ENCODE assay signal across 9 mouse cellular contexts in the genomic region with DNA sequence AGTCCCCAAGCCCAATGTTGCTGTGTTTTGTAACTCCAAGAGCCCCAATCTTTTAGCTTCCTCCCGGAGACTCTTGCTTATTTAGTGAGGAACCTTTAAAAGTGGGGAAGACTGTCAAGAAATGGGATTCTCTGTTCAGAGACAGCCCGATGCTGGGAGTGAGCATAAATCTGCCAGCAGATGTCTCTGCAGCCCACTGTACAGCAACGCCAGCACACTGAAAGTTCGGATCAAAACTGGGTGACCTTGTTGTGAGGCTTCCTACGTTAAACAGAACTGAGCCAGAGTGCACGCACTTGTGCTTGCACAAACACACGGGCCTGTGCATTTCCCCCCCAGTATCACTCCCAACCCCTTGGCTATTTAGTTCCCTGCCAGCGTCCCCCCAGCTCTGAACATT. TPM values are rescaled to one million over a fixed set of nuclear protein-coding genes. Genes with fewer than 3 reads are reported as not detected.
DNase-seq lines count a peak whose midpoint lies in the region; ATAC-seq lines count a peak whose summit lies in the region.
"Had no signal": no experiment of that assay in that cellular context is flagged by ENCODE, and none has a peak within 500 bp of the region (broad histone marks: within the 10 kb centered on the region; RNA-seq: fewer than 3 reads in every experiment).

No protein-coding gene starts in this region.

- peak; percentile 53 to 66 for DNase-seq in heart, adult 18-20 months
- DNase-seq in heart, adult 9 months (ENCODE audit: low spot score in 2 of 2) = no peak
- peak; percentile 82 for DNase-seq in midbrain, embryonic 14.5 days
- no peak for DNase-seq in midbrain, embryonic 10.5 days (ENCODE audit: low spot score)
- DNase-seq in cerebellum, postnatal 36 days = peak; percentile 30 to 44
- peak; percentile 56 to 72 for DNase-seq in kidney, postnatal 4 days
- DNase-seq in adipocyte (ENCODE audit: low spot score) = no peak

- H3K27ac ChIP-seq in midbrain, embryonic 14.5 days (replicated peaks; ENCODE audit: low read depth, low read length) = no peak overlapping the region
- no peak overlapping the region for H3K27ac ChIP-seq in midbrain, embryonic 10.5 days (replicated peaks)
- H3K27ac ChIP-seq in forebrain, embryonic 12.5 days = no peak overlapping the region
- H3K27ac ChIP-seq: heart, embryonic 13.5 days had no signal

- no peaks in the 10 kb centered on the region for H3K36me3 ChIP-seq in midbrain, embryonic 14.5 days (ENCODE audit: control insufficient read depth, insufficient read depth, low read length)
- no peaks in the 10 kb centered on the region for H3K36me3 ChIP-seq in midbrain, embryonic 10.5 days
- no peaks in the 10 kb centered on the region for H3K36me3 ChIP-seq in forebrain, embryonic 12.5 days (replicated peaks)
- H3K36me3 ChIP-seq: heart, embryonic 13.5 days had no signal

- no peak for ATAC-seq in midbrain, embryonic 14.5 days (ENCODE audit: low FRiP score, low TSS enrichment)
- ATAC-seq in forebrain, embryonic 12.5 days (ENCODE audit: low FRiP score) = no peak

- H3K4me1 ChIP-seq in midbrain, embryonic 14.5 days (ENCODE audit: control insufficient read depth, insufficient read depth, low read length) = no peaks in the 10 kb centered on the region
- H3K4me1 ChIP-seq in midbrain, embryonic 10.5 days = no peaks in the 10 kb centered on the region
- no peaks in the 10 kb centered on the region for H3K4me1 ChIP-seq in forebrain, embryonic 12.5 days

- 58% methylated on average over 8 of the region's 8 CpGs for WGBS in midbrain, embryonic 14.5 days
- WGBS in midbrain, embryonic 10.5 days = 63% methylated on average over 8 of the region's 8 CpGs
- WGBS in forebrain, embryonic 12.5 days = 53% methylated on average over 8 of the region's 8 CpGs

- H3K4me2 ChIP-seq in midbrain, embryonic 14.5 days (ENCODE audit: low read length) = no peak overlapping the region
- no peak overlapping the region for H3K4me2 ChIP-seq in forebrain, embryonic 12.5 days
- H3K4me2 ChIP-seq: heart, embryonic 13.5 days had no signal

- no peaks in the 10 kb centered on the region for H3K9me3 ChIP-seq in midbrain, embryonic 14.5 days (ENCODE audit: control insufficient read depth, low read length)
- H3K9me3 ChIP-seq in midbrain, embryonic 10.5 days (replicated peaks) = no peaks in the 10 kb centered on the region
- no peaks in the 10 kb centered on the region for H3K9me3 ChIP-seq in forebrain, embryonic 12.5 days
- H3K9me3 ChIP-seq: heart, embryonic 13.5 days had no signal

- no peaks in the 10 kb centered on the region for H3K27me3 ChIP-seq in midbrain, embryonic 14.5 days (ENCODE audit: control insufficient read depth, insufficient read depth, low read length)
- H3K27me3 ChIP-seq in midbrain, embryonic 10.5 days (ENCODE audit: low read depth, poor library complexity, severe bottlenecking) = 0 out of 2 replicates have a peak, but pooled peaks cover 10% of the 10 kb centered on the region
- 0 out of 2 replicates have a peak, but pooled peaks cover 12% of the 10 kb centered on the region for H3K27me3 ChIP-seq in forebrain, embryonic 12.5 days

- no peak overlapping the region for H3K4me3 ChIP-seq in midbrain, embryonic 14.5 days (replicated peaks; ENCODE audit: low read depth, low read length)
- no peak overlapping the region for H3K4me3 ChIP-seq in midbrain, embryonic 10.5 days
- H3K4me3 ChIP-seq in forebrain, embryonic 12.5 days (replicated peaks) = no peak overlapping the region
- H3K4me3 ChIP-seq: heart, embryonic 13.5 days had no signal

- no peak overlapping the region for H3K9ac ChIP-seq in midbrain, embryonic 14.5 days (replicated peaks; ENCODE audit: low read length)
- H3K9ac ChIP-seq in forebrain, embryonic 12.5 days = no peak overlapping the region
- H3K9ac ChIP-seq: heart, embryonic 13.5 days had no signal

RNA-seq across cellular contexts. Expression of a gene that starts 10.8 kb away (rescaled TPM):
- total RNA-seq in heart, adult 18-20 months (2021) = 1 to 10 TPM; 2.3 to 3.5 TPM
- polyA plus RNA-seq in midbrain, embryonic 14.5 days (2014; fragmentation: Nextera tagmentation; extraction: Ambion mirVana) = 17.4 and 18.4 TPM in 2 replicates
- polyA plus RNA-seq in midbrain, embryonic 10.5 days (2016; fragmentation: Nextera tagmentation; extraction: Ambion mirVana) = 4.7 and 4.9 TPM in 2 replicates
- 3.7 and 3.9 TPM in 2 replicates for polyA plus RNA-seq in forebrain, embryonic 12.5 days (2016; fragmentation: Nextera tagmentation; extraction: Ambion mirVana)

Comparison
In these comparisons a context has a peak if more than half of its experiments do, and no peak if none do; other contexts are left out.
1. DNase-seq: peak in heart, adult 18-20 months (2 of 2), midbrain, embryonic 14.5 days (single experiment), cerebellum, postnatal 36 days (2 of 2) and kidney, postnatal 4 days (2 of 2); none in heart, adult 9 months (0 of 2), midbrain, embryonic 10.5 days (single experiment) and adipocyte (single experiment).